Comparison of ENCODE assay signal across 21 mouse cellular contexts in genomic region chr17:79700871-79701270, GRCm38 (mm10). TPM values are rescaled to one million over a fixed set of nuclear protein-coding genes. Genes with fewer than 3 reads are reported as not detected.
DNase-seq lines count a peak whose midpoint lies in the region; ATAC-seq lines count a peak whose summit lies in the region.
"Had no signal": no experiment of that assay in that cellular context is flagged by ENCODE, and none has a peak within 500 bp of the region (broad histone marks: within the 10 kb centered on the region; RNA-seq: fewer than 3 reads in every experiment).

No protein-coding gene starts in this region.

- H3K4me3 ChIP-seq in intestine, embryonic 15.5 days (replicated peaks) = no peak overlapping the region
- H3K4me3 ChIP-seq: embryonic facial prominence, embryonic 15.5 days; gastrocnemius, adult 2 months; heart, embryonic 10.5 days; hindbrain, embryonic 15.5 days; limb, embryonic 10.5 days; midbrain, embryonic 15.5 days; neural tube, embryonic 12.5 days had no signal

- no peak for ATAC-seq in activated CD4-positive, CD25-positive, alpha-beta regulatory T cell, adult 4 months
- ATAC-seq in intestine, embryonic 15.5 days = no peak
- ATAC-seq: CD4-positive, CD25-positive, alpha-beta regulatory T cell, adult 4 months; intestine, embryonic 16.5 days; midbrain, embryonic 15.5 days had no signal

- H3K4me1 ChIP-seq in intestine, embryonic 15.5 days (replicated peaks) = no peaks in the 10 kb centered on the region
- H3K4me1 ChIP-seq: embryonic facial prominence, embryonic 15.5 days; hindbrain, embryonic 15.5 days; limb, embryonic 10.5 days; midbrain, embryonic 15.5 days; neural tube, embryonic 12.5 days had no signal

- DNase-seq in ovary, adult 18-20 months (ENCODE audit: low spot score) = peak; percentile 78
- no peak for DNase-seq in ovary, postnatal 10 days (ENCODE audit: low spot score)
- peak; percentile 84 for DNase-seq in NIH3T3 (ENCODE audit: low read depth)
- DNase-seq in adrenal gland, postnatal 14 days = peak; percentile 71
- peak; percentile 54 for DNase-seq in gonadal fat pad, adult 2 months (ENCODE audit: low read depth)
- no peak for DNase-seq in right cerebral cortex, postnatal 25 days
- DNase-seq: cerebellum, adult 9-10 months; gastrocnemius, adult 2 months; lung, postnatal 4 days had no signal

- H3K9ac ChIP-seq in intestine, embryonic 15.5 days = no peak overlapping the region
- H3K9ac ChIP-seq: embryonic facial prominence, embryonic 15.5 days; hindbrain, embryonic 15.5 days; midbrain, embryonic 15.5 days; neural tube, embryonic 12.5 days had no signal

- no peaks in the 10 kb centered on the region for H3K27me3 ChIP-seq in intestine, embryonic 15.5 days (replicated peaks)
- H3K27me3 ChIP-seq: hindbrain, embryonic 15.5 days; neural tube, embryonic 12.5 days had no signal

- H3K36me3 ChIP-seq in intestine, embryonic 15.5 days = no peaks in the 10 kb centered on the region
- H3K36me3 ChIP-seq: embryonic facial prominence, embryonic 15.5 days; heart, embryonic 10.5 days; hindbrain, embryonic 15.5 days; limb, embryonic 10.5 days; midbrain, embryonic 15.5 days; neural tube, embryonic 12.5 days had no signal

- H3K9me3 ChIP-seq in intestine, embryonic 15.5 days = no peaks in the 10 kb centered on the region
- H3K9me3 ChIP-seq: embryonic facial prominence, embryonic 15.5 days; heart, embryonic 10.5 days; hindbrain, embryonic 15.5 days; limb, embryonic 10.5 days; midbrain, embryonic 15.5 days; neural tube, embryonic 12.5 days had no signal

- H3K4me2 ChIP-seq in intestine, embryonic 15.5 days (replicated peaks) = no peak overlapping the region
- H3K4me2 ChIP-seq: embryonic facial prominence, embryonic 15.5 days; hindbrain, embryonic 15.5 days; midbrain, embryonic 15.5 days; neural tube, embryonic 12.5 days had no signal

- 81% methylated on average over 5 of the region's 5 CpGs for WGBS in intestine, embryonic 15.5 days

- H3K27ac ChIP-seq in intestine, embryonic 15.5 days = no peak overlapping the region
- H3K27ac ChIP-seq: embryonic facial prominence, embryonic 15.5 days; gastrocnemius, adult 2 months; heart, embryonic 10.5 days; hindbrain, embryonic 15.5 days; limb, embryonic 10.5 days; midbrain, embryonic 15.5 days; neural tube, embryonic 12.5 days had no signal

RNA-seq across cellular contexts. Expression of gene Cyp1b1, which starts 14.0 kb away (rescaled TPM):
- total RNA-seq in adrenal gland, postnatal 14 days (2021) = 21.2 and 33.9 TPM in 2 replicates
- polyA plus RNA-seq in gonadal fat pad, adult 2 months (2012; rRNA removed) = 35.5 and 49.4 TPM in 2 replicates
- polyA plus RNA-seq in activated CD4-positive, CD25-positive, alpha-beta regulatory T cell, adult 4 months (2017; shearing (Covaris generic)) = not detected
- polyA plus RNA-seq in intestine, embryonic 15.5 days (2015; fragmentation: Nextera tagmentation; extraction: Ambion mirVana) = 8.5 and 8.6 TPM in 2 replicates
- total RNA-seq: hematopoietic stem cell, adult 5-6 weeks; megakaryocyte-erythroid progenitor cell, adult 5-6 weeks had no signal
- polyA plus RNA-seq: CD4-positive, CD25-positive, alpha-beta regulatory T cell, adult 4 months had no signal

Comparison
In these comparisons a context has a peak if more than half of its experiments do, and no peak if none do; other contexts are left out.
1. DNase-seq: peak in ovary, adult 18-20 months (single experiment), NIH3T3 (single experiment), adrenal gland, postnatal 14 days (single experiment) and gonadal fat pad, adult 2 months (single experiment); none in ovary, postnatal 10 days (single experiment) and right cerebral cortex, postnatal 25 days (single experiment).